Comparison of ENCODE assay signal across 8 mouse cellular contexts in the genomic region with DNA sequence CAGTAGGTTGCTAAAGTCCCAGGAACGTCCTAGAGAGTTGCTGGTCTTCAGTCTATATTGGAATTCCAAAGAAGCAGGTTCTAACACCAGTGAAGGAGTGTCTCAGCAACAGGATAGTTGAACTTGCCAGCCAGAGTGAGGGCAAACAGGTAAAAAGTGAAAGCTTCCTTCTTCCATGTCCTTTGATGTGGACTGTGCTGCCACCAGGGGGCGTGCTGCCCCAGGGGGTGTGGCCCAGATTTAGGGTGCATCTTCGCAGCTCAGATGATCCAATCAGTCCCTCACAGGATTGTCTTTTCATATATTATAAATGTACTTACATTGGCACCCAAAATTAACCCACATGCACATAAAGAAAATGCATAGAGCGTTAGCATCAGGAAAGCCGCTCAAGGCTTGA. TPM values are rescaled to one million over a fixed set of nuclear protein-coding genes. Genes with fewer than 3 reads are reported as not detected.
DNase-seq lines count a peak whose midpoint lies in the region; ATAC-seq and TF ChIP-seq lines count a peak whose summit lies in the region.
"Had no signal": no experiment of that assay in that cellular context is flagged by ENCODE, and none has a peak within 500 bp of the region (broad histone marks: within the 10 kb centered on the region; RNA-seq: fewer than 3 reads in every experiment).

No protein-coding gene starts in this region.

- no peak overlapping the region for H3K27ac ChIP-seq in CH12.LX (ENCODE audit: insufficient read depth, low read depth)
- no peak overlapping the region for H3K27ac ChIP-seq in liver, embryonic 13.5 days
- no peak overlapping the region for H3K27ac ChIP-seq in midbrain, embryonic 13.5 days

- H3K4me1 ChIP-seq in CH12.LX (ENCODE audit: control insufficient read depth in 1 of 2, insufficient read depth in 2 of 2), result peaks cover 0 to 15% of the 10 kb centered on the region in 2 experiments; a peak in 2 of 4 replicates
- H3K4me1 ChIP-seq in liver, embryonic 13.5 days (replicated peaks), result no peaks in the 10 kb centered on the region
- H3K4me1 ChIP-seq in midbrain, embryonic 13.5 days (replicated peaks), result no peaks in the 10 kb centered on the region

- no peak for TF ChIP-seq EP300 in CH12.LX (IDR thresholded peaks at IDR 0.05; ENCODE audit: low read length)

- no peaks in the 10 kb centered on the region for H3K27me3 ChIP-seq in CH12.LX (replicated peaks)
- H3K27me3 ChIP-seq in liver, embryonic 13.5 days, result no peaks in the 10 kb centered on the region
- no peaks in the 10 kb centered on the region for H3K27me3 ChIP-seq in midbrain, embryonic 13.5 days

- dilution Hi-C loops in CH12.LX (cut with MboI; ENCODE audit: extremely low pct_ligation_motif_present, extremely low pct_unique_long_range_greater_than_20kb, low sequenced_read_pairs), result no loop called here

- H3K4me3 ChIP-seq in CH12.LX (replicated peaks in 1 of 3; ENCODE audit: low read depth in 2 of 3, low read length in 2 of 3, poor library complexity in 1 of 3), result no peak overlapping the region
- H3K4me3 ChIP-seq in liver, embryonic 13.5 days (replicated peaks), result no peak overlapping the region
- no peak overlapping the region for H3K4me3 ChIP-seq in midbrain, embryonic 13.5 days (replicated peaks)
- H3K4me3 ChIP-seq: megakaryocyte, embryonic 14.5 days had no signal

- H3K79me2 ChIP-seq in CH12.LX (replicated peaks; ENCODE audit: control insufficient read depth, extremely low read depth, insufficient read depth, poor library complexity, severe bottlenecking), result no peaks in the 10 kb centered on the region

- 39% methylated on average over 5 of the region's 5 CpGs for WGBS in liver, embryonic 13.5 days (ENCODE audit: insufficient replicate concordance)
- 50% methylated on average over 5 of the region's 5 CpGs for WGBS in midbrain, embryonic 13.5 days

- ATAC-seq in liver, embryonic 13.5 days (ENCODE audit: low read depth), result no peak
- no peak for ATAC-seq in midbrain, embryonic 13.5 days

- peak; percentile 2 for DNase-seq in kidney, adult 9 months
- no peak for DNase-seq in kidney, postnatal 14 days
- DNase-seq in CH12.LX (ENCODE audit: extremely low read depth) (peak; percentile 34), R1 (ENCODE audit: low read depth, low spot score) (peak; percentile 63)
- DNase-seq in liver, embryonic 13.5 days, result peak; percentile 22
- no peak for DNase-seq in right cerebral cortex, adult 18-20 months

- TF ChIP-seq CTCF in CH12.LX (conservative IDR thresholded peaks at IDR 0.05 in 1 of 2, IDR thresholded peaks at IDR 0.05 in 1 of 2; ENCODE audit: low read depth in 2 of 2, low read length in 2 of 2), result peak; percentile 64 to 70

- no peak overlapping the region for H3K4me2 ChIP-seq in CH12.LX (ENCODE audit: insufficient read depth, low read depth, poor library complexity, severe bottlenecking)
- H3K4me2 ChIP-seq in liver, embryonic 13.5 days, result no peak overlapping the region
- no peak overlapping the region for H3K4me2 ChIP-seq in midbrain, embryonic 13.5 days (replicated peaks)

- TF ChIP-seq POLR2A in CH12.LX (IDR thresholded peaks at IDR 0.05; ENCODE audit: low read depth, low read length), result no peak

- H3K9me3 ChIP-seq in CH12.LX (replicated peaks; ENCODE audit: low read length), result no peaks in the 10 kb centered on the region
- H3K9me3 ChIP-seq in liver, embryonic 13.5 days (replicated peaks), result no peaks in the 10 kb centered on the region
- no peaks in the 10 kb centered on the region for H3K9me3 ChIP-seq in midbrain, embryonic 13.5 days
- H3K9me3 ChIP-seq: megakaryocyte, embryonic 14.5 days had no signal

- no peaks in the 10 kb centered on the region for H3K36me3 ChIP-seq in CH12.LX (replicated peaks in 1 of 2; ENCODE audit: control insufficient read depth in 1 of 2, insufficient read depth in 1 of 2, low read length in 1 of 2)
- H3K36me3 ChIP-seq in liver, embryonic 13.5 days, result no peaks in the 10 kb centered on the region
- H3K36me3 ChIP-seq in midbrain, embryonic 13.5 days, result no peaks in the 10 kb centered on the region

- in situ Hi-C loops in CH12.LX (cut with MboI; ENCODE audit: low pct_ligation_motif_present, low pct_unique_long_range_greater_than_20kb, low sequenced_read_pairs), result no loop called here

- H3K9ac ChIP-seq in CH12.LX (ENCODE audit: insufficient read depth, low read depth), result no peak overlapping the region
- no peak overlapping the region for H3K9ac ChIP-seq in liver, embryonic 13.5 days
- no peak overlapping the region for H3K9ac ChIP-seq in midbrain, embryonic 13.5 days (replicated peaks)

- TF ChIP-seq RAD21 in CH12.LX (IDR thresholded peaks at IDR 0.05; ENCODE audit: low read depth, low read length), result peak; percentile 9

TF ChIP-seq in CH12.LX, 34 proteins besides CTCF, POLR2A, EP300 and RAD21:
- TF ChIP-seq SMC3 (IDR thresholded peaks at IDR 0.05; ENCODE audit: low read depth, low read length) (peak; percentile 39), ETS1 (conservative IDR thresholded peaks at IDR 0.05; ENCODE audit: low read depth, low read length) (no peak), ZNF384 (IDR thresholded peaks at IDR 0.05; ENCODE audit: low read depth, low read length) (no peak)

RNA-seq across cellular contexts. Expression of a gene that starts 41.0 kb away (rescaled TPM):
- 0.98 and 1.0 TPM in 2 replicates for total RNA-seq in CH12.LX (2012; rRNA removed)
- 0.03 TPM in 2 replicates for total RNA-seq in CH12.LX (2014; rRNA removed)
- 0.57 and 0.74 TPM in 2 replicates for polyA plus RNA-seq in CH12.LX (2012; ENCODE audit: insufficient read length, low read depth)
- 3.0 and 3.4 TPM in 2 replicates for polyA plus RNA-seq in liver, embryonic 13.5 days (2015; fragmentation: Nextera tagmentation; extraction: Ambion mirVana)
- 0.73 and 0.82 TPM in 2 replicates for polyA plus RNA-seq in midbrain, embryonic 13.5 days (2015; fragmentation: Nextera tagmentation; extraction: Ambion mirVana)

Comparison
In these comparisons a context has a peak if more than half of its experiments do, and no peak if none do; other contexts are left out.
1. DNase-seq: peak in kidney, adult 9 months (single experiment), CH12.LX (single experiment), R1 (single experiment) and liver, embryonic 13.5 days (single experiment); none in kidney, postnatal 14 days (single experiment) and right cerebral cortex, adult 18-20 months (single experiment).